ENCODE assay signal across 13 mouse cellular contexts in the genomic region with DNA sequence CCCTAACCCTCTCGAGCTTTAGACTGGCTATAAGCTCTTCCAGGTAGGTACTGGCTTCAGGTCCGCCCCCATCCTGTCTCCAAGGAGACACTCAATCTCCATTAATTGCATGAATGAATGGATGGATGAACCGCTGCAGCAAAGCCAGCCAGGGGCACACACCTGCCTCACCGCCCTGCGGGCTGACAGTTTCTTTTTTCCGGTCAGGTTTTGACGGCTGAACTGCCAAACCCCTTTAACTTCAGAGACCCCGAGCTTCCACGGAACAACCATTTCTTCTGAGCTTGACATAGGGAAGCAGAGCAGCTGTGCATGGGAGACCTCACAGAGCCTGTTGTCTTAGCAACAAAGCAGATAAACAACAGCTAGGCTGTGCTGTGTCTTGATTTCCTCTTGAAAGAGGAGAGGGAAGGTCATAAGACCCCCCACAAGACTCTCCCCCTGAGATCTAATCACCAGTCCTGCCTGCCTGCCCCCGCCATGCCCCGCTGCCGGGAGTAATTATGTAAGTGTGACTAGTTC. TPM values are rescaled to one million over a fixed set of nuclear protein-coding genes. Genes with fewer than 3 reads are reported as not detected.
DNase-seq lines count a peak whose midpoint lies in the region; ATAC-seq and TF ChIP-seq lines count a peak whose summit lies in the region.
"Had no signal": no experiment of that assay in that cellular context is flagged by ENCODE, and none has a peak within 500 bp of the region (broad histone marks: within the 10 kb centered on the region; RNA-seq: fewer than 3 reads in every experiment).

No protein-coding gene starts in this region.

- H3K27ac ChIP-seq in kidney, postnatal 0 days: 0 out of 2 replicates have a peak overlapping the region, but pooled peaks have one; percentile 11
- H3K27ac ChIP-seq in embryonic facial prominence, embryonic 12.5 days: no peak overlapping the region
- H3K27ac ChIP-seq in hindbrain, embryonic 15.5 days (replicated peaks): peak overlapping the region; percentile 13; the same call in 1 of the 2 replicates
- H3K27ac ChIP-seq in neural tube, embryonic 12.5 days: no peak overlapping the region
- no peak overlapping the region for H3K27ac ChIP-seq in cerebellum, adult 2 months (ENCODE audit: insufficient read depth, low read length)
- H3K27ac ChIP-seq: macrophage had no signal

- TF ChIP-seq CTCF in kidney, postnatal 0 days (IDR thresholded peaks at IDR 0.05; ENCODE audit: low read depth): no peak
- no peak for TF ChIP-seq CTCF in cerebellum, adult 2 months (IDR thresholded peaks at IDR 0.05; ENCODE audit: borderline replicate concordance, insufficient read depth, low read depth, low read length)

- no peak overlapping the region for H3K9ac ChIP-seq in kidney, postnatal 0 days (ENCODE audit: low read depth, low read length)
- no peak overlapping the region for H3K9ac ChIP-seq in embryonic facial prominence, embryonic 12.5 days
- no peak overlapping the region for H3K9ac ChIP-seq in hindbrain, embryonic 15.5 days
- no peak overlapping the region for H3K9ac ChIP-seq in neural tube, embryonic 12.5 days

- H3K9me3 ChIP-seq in kidney, postnatal 0 days (replicated peaks; ENCODE audit: low read length): no peaks in the 10 kb centered on the region
- H3K9me3 ChIP-seq in embryonic facial prominence, embryonic 12.5 days: no peaks in the 10 kb centered on the region; the same call in 1 of the 2 replicates
- H3K9me3 ChIP-seq in hindbrain, embryonic 15.5 days: no peaks in the 10 kb centered on the region
- no peaks in the 10 kb centered on the region for H3K9me3 ChIP-seq in neural tube, embryonic 12.5 days

- DNase-seq in kidney, postnatal 0 days (ENCODE audit: low spot score): peak; percentile 83
- no peak for DNase-seq in kidney, postnatal 10 days
- no peak for DNase-seq in spleen, postnatal 14 days (ENCODE audit: low spot score in 2 of 2)
- DNase-seq in gastrocnemius, postnatal 25 days: no peak
- DNase-seq in cerebellum, adult 2 months: no peak
- DNase-seq: cerebellum, postnatal 25 days; right cerebral cortex, adult 18-20 months; thymus, postnatal 25 days had no signal

- H3K4me3 ChIP-seq in kidney, postnatal 0 days (replicated peaks; ENCODE audit: low read depth, low read length): no peak overlapping the region
- no peak overlapping the region for H3K4me3 ChIP-seq in embryonic facial prominence, embryonic 12.5 days
- H3K4me3 ChIP-seq in hindbrain, embryonic 15.5 days: no peak overlapping the region
- no peak overlapping the region for H3K4me3 ChIP-seq in neural tube, embryonic 12.5 days
- no peak overlapping the region for H3K4me3 ChIP-seq in cerebellum, adult 2 months (replicated peaks; ENCODE audit: insufficient read depth, low read depth, low read length)

- TF ChIP-seq POLR2A in cerebellum, adult 2 months (IDR thresholded peaks at IDR 0.05; ENCODE audit: borderline replicate concordance, insufficient read depth, low read length): no peak

- peak; percentile 56; the same call in 1 of the 2 replicates for ATAC-seq in kidney, postnatal 0 days (replicated peaks; ENCODE audit: low FRiP score, low read depth)
- peak; percentile 30; the same call in 1 of the 2 replicates for ATAC-seq in embryonic facial prominence, embryonic 12.5 days (ENCODE audit: insufficient number of reproducible peaks, insufficient read depth, low FRiP score, low TSS enrichment)
- peak; percentile 61 for ATAC-seq in hindbrain, embryonic 15.5 days (ENCODE audit: low FRiP score, low read depth)
- ATAC-seq in neural tube, embryonic 12.5 days (ENCODE audit: low FRiP score, low read depth): peak; percentile 58

- H3K27me3 ChIP-seq in kidney, postnatal 0 days (ENCODE audit: insufficient read depth, low read length): no peaks in the 10 kb centered on the region
- no peaks in the 10 kb centered on the region for H3K27me3 ChIP-seq in embryonic facial prominence, embryonic 12.5 days
- no peaks in the 10 kb centered on the region for H3K27me3 ChIP-seq in hindbrain, embryonic 15.5 days
- H3K27me3 ChIP-seq in neural tube, embryonic 12.5 days (replicated peaks): no peaks in the 10 kb centered on the region
- no peaks in the 10 kb centered on the region for H3K27me3 ChIP-seq in cerebellum, adult 2 months (ENCODE audit: control insufficient read depth, insufficient read depth, low read length)
- H3K27me3 ChIP-seq: CH12.LX had no signal

- WGBS in kidney, postnatal 0 days: 24% methylated on average over 12 of the region's 12 CpGs
- WGBS in embryonic facial prominence, embryonic 12.5 days: 29% methylated on average over 12 of the region's 12 CpGs
- 24% methylated on average over 12 of the region's 12 CpGs for WGBS in hindbrain, embryonic 15.5 days
- 33% methylated on average over 12 of the region's 12 CpGs for WGBS in neural tube, embryonic 12.5 days
- WGBS in cerebellum, adult 2 months: 44% methylated on average over 12 of the region's 12 CpGs

- H3K36me3 ChIP-seq in kidney, postnatal 0 days (ENCODE audit: insufficient read depth, low read length): no peaks in the 10 kb centered on the region
- H3K36me3 ChIP-seq in embryonic facial prominence, embryonic 12.5 days: no peaks in the 10 kb centered on the region
- no peaks in the 10 kb centered on the region for H3K36me3 ChIP-seq in hindbrain, embryonic 15.5 days
- no peaks in the 10 kb centered on the region for H3K36me3 ChIP-seq in neural tube, embryonic 12.5 days

- peak overlapping the region; percentile 26; the same call in 1 of the 2 replicates for H3K4me2 ChIP-seq in kidney, postnatal 0 days (ENCODE audit: low read length)
- 0 out of 2 replicates have a peak overlapping the region, but pooled peaks have one; percentile 3 for H3K4me2 ChIP-seq in embryonic facial prominence, embryonic 12.5 days (replicated peaks)
- 0 out of 2 replicates have a peak overlapping the region, but pooled peaks have one; percentile 18 for H3K4me2 ChIP-seq in hindbrain, embryonic 15.5 days
- H3K4me2 ChIP-seq in neural tube, embryonic 12.5 days (replicated peaks): 0 out of 2 replicates have a peak overlapping the region, but pooled peaks have one; percentile 12

- peaks cover 28% of the 10 kb centered on the region for H3K4me1 ChIP-seq in kidney, postnatal 0 days (replicated peaks; ENCODE audit: insufficient read depth, low read length)
- peaks cover 37% of the 10 kb centered on the region for H3K4me1 ChIP-seq in embryonic facial prominence, embryonic 12.5 days
- H3K4me1 ChIP-seq in hindbrain, embryonic 15.5 days (replicated peaks): peaks cover 35% of the 10 kb centered on the region
- peaks cover 24% of the 10 kb centered on the region for H3K4me1 ChIP-seq in neural tube, embryonic 12.5 days
- no peaks in the 10 kb centered on the region for H3K4me1 ChIP-seq in cerebellum, adult 2 months (ENCODE audit: control insufficient read depth, insufficient read depth, low read length)

RNA-seq across cellular contexts. Expression of a gene that starts 22.1 kb away (rescaled TPM):
- 10.4 and 10.7 TPM in 2 replicates for polyA plus RNA-seq in kidney, postnatal 0 days (2015; fragmentation: Nextera tagmentation; extraction: Ambion mirVana)
- 0.73 and 0.82 TPM in 2 replicates for polyA plus RNA-seq in embryonic facial prominence, embryonic 12.5 days (2016; fragmentation: Nextera tagmentation; extraction: Ambion mirVana)
- polyA plus RNA-seq in hindbrain, embryonic 15.5 days (2015; fragmentation: Nextera tagmentation; extraction: Ambion mirVana): not detected in 2 replicates
- 0.11 TPM in 1 of 2 replicates, not detected in the other for polyA plus RNA-seq in neural tube, embryonic 12.5 days (2016; fragmentation: Nextera tagmentation; extraction: Ambion mirVana)
- under 1 TPM; 0.56 to 0.99 TPM for total RNA-seq in gastrocnemius, postnatal 25 days (2021)
- polyA plus RNA-seq in cerebellum, adult 2 months (2012; rRNA removed): 0.13 and 0.29 TPM in 2 replicates
- total RNA-seq: CH12.LX had no signal
- polyA plus RNA-seq: macrophage had no signal

Comparison
In these comparisons a context has a peak if more than half of its experiments do, and no peak if none do; other contexts are left out.
1. H3K27ac ChIP-seq: peak in kidney, postnatal 0 days (single experiment) and hindbrain, embryonic 15.5 days (single experiment); none in embryonic facial prominence, embryonic 12.5 days (single experiment), neural tube, embryonic 12.5 days (single experiment) and cerebellum, adult 2 months (single experiment).
2. Peak in every context shown above with its lines, with median percentiles within 50 percentile points of each other: ATAC-seq and H3K4me2 ChIP-seq.